ENCODE assay signal across 17 mouse cellular contexts in genomic region chr8:102017776-102018175, GRCm38 (mm10).
"Had no signal": no experiment of that assay in that cellular context is flagged by ENCODE, and none has a peak within 500 bp of the region (broad histone marks: within the 10 kb centered on the region; RNA-seq: fewer than 3 reads in every experiment).

No protein-coding gene starts in this region.

- H3K9me3 ChIP-seq: limb, embryonic 12.5 days; liver, embryonic 13.5 days; lung, embryonic 15.5 days; megakaryocyte, embryonic 14.5 days; midbrain, embryonic 15.5 days; neural tube, embryonic 12.5 days had no signal

- H3K36me3 ChIP-seq: limb, embryonic 12.5 days; liver, embryonic 13.5 days; lung, embryonic 15.5 days; midbrain, embryonic 15.5 days; neural tube, embryonic 12.5 days had no signal

- DNase-seq: kidney, postnatal 10 days; kidney, postnatal 4 days; liver; liver, embryonic 13.5 days; liver, postnatal 0 days; lung, postnatal 14 days; right cerebral cortex, postnatal 4 days; spleen, adult 18-20 months; thymus, adult 2 months; thymus, postnatal 25 days had no signal

- H3K27me3 ChIP-seq: limb, embryonic 12.5 days; liver, embryonic 13.5 days; lung, embryonic 15.5 days; megakaryocyte, embryonic 14.5 days; midbrain, embryonic 15.5 days; neural tube, embryonic 12.5 days had no signal

- H3K27ac ChIP-seq: limb, embryonic 12.5 days; liver, embryonic 13.5 days; lung, embryonic 15.5 days; macrophage; midbrain, embryonic 15.5 days; neural tube, embryonic 12.5 days had no signal

- ATAC-seq: liver, postnatal 0 days; midbrain, embryonic 15.5 days had no signal

- H3K4me2 ChIP-seq: limb, embryonic 12.5 days; liver, embryonic 13.5 days; lung, embryonic 15.5 days; midbrain, embryonic 11.5 days; midbrain, embryonic 15.5 days; neural tube, embryonic 12.5 days had no signal

- H3K4me3 ChIP-seq: limb, embryonic 12.5 days; liver, embryonic 13.5 days; lung, embryonic 15.5 days; megakaryocyte, embryonic 14.5 days; midbrain, embryonic 15.5 days; neural tube, embryonic 12.5 days had no signal

- H3K4me1 ChIP-seq: limb, embryonic 12.5 days; liver, embryonic 13.5 days; lung, embryonic 15.5 days; megakaryocyte, embryonic 14.5 days; midbrain, embryonic 15.5 days; neural tube, embryonic 12.5 days had no signal

- H3K9ac ChIP-seq: limb, embryonic 12.5 days; liver, embryonic 13.5 days; liver, postnatal 0 days; lung, embryonic 15.5 days; midbrain, embryonic 15.5 days; neural tube, embryonic 12.5 days had no signal
